Mouse (Mus musculus) limb, embryonic 10.5 days (tissue): Measurements from ENCODE around the gene Impg2. TPM values are rescaled to one million over a fixed set of nuclear protein-coding genes. Genes with fewer than 3 reads are reported as not detected.

Experiments
- DNase-seq: peaks from one replicate; pipeline ENCODE4 v3.0.0-alpha.2; 2017; ENCODE audit warnings: low spot score
- H3K27ac ChIP-seq: fragments of 300-500 bp; sonication (generic); 2 replicates; pipeline ENCODE4 v1.5.1; 2016; ENCODE audit warnings: mild to moderate bottlenecking
- H3K27me3 ChIP-seq: fragments of 300-500 bp; sonication (generic); 2 replicates; pipeline ENCODE4 v1.6.1; 2016; ENCODE audit warnings: low read depth, mild to moderate bottlenecking; ENCODE audit not compliant: poor library complexity, severe bottlenecking
- H3K36me3 ChIP-seq: fragments of 300-500 bp; sonication (generic); 2 replicates; pipeline ENCODE4 v1.6.1; 2016; ENCODE audit warnings: mild to moderate bottlenecking, moderate library complexity
- H3K4me1 ChIP-seq: fragments of 300-500 bp; sonication (generic); 2 replicates; pipeline ENCODE4 v1.6.1; 2016
- H3K4me3 ChIP-seq: fragments of 300-500 bp; sonication (generic); 2 replicates; pipeline ENCODE4 v1.5.1; 2016; ENCODE audit warnings: mild to moderate bottlenecking, moderate library complexity
- H3K9me3 ChIP-seq: fragments of 300-500 bp; sonication (generic); replicated peaks from 2 replicates; pipeline ENCODE4 v1.6.1; 2016; ENCODE audit warnings: mild to moderate bottlenecking
- polyA plus RNA-seq: library from polyadenylated mRNA; unstranded; fragments of >200 nt; fragmentation: Nextera tagmentation; extraction: Ambion mirVana; gene quantifications from 2 replicates; pipeline ENCODE4 v1.2.1, GENCODE M21; 2016

The Impg2 gene
- polyA plus RNA-seq, 1 experiment from 2014 or later, result 0.03 TPM

GRCm38 (mm10) chr16:56311291-56311690 lies 107.2 kb downstream of the Impg2 start:
- DNase-seq, result no peak
- Histone ChIP-seq H3K9me3 (no peaks in the 10 kb centered on the region), H3K4me3 (no peak overlapping the region), H3K4me1 (0 out of 2 replicates have a peak, but pooled peaks cover 5% of the 10 kb centered on the region), H3K27me3 (peaks cover 1% of the 10 kb centered on the region; the same call in 1 of the 2 replicates), H3K36me3 (no peaks in the 10 kb centered on the region), H3K27ac (no peak overlapping the region)

Other genes starting within 250 kb of the Impg2 start
- 711 and 800 TPM in 2 replicates for gene Rpl24, start 238.0 kb upstream of the Impg2 start, polyA plus RNA-seq
- 16.0 and 19.2 TPM in 2 replicates for gene Zbtb11, start 230.4 kb upstream of the Impg2 start, polyA plus RNA-seq
- 276 and 293 TPM in 2 replicates for gene Pcnp, start 174.6 kb upstream of the Impg2 start, polyA plus RNA-seq
- gene Trmt10c, start 166.5 kb upstream of the Impg2 start, polyA plus RNA-seq, result 35.2 and 35.6 TPM in 2 replicates
- 22.8 and 31.6 TPM in 2 replicates for gene Senp7, start 156.0 kb upstream of the Impg2 start, polyA plus RNA-seq